Mouse (Mus musculus): ENCODE data around the gene Crip3.

DNA sequence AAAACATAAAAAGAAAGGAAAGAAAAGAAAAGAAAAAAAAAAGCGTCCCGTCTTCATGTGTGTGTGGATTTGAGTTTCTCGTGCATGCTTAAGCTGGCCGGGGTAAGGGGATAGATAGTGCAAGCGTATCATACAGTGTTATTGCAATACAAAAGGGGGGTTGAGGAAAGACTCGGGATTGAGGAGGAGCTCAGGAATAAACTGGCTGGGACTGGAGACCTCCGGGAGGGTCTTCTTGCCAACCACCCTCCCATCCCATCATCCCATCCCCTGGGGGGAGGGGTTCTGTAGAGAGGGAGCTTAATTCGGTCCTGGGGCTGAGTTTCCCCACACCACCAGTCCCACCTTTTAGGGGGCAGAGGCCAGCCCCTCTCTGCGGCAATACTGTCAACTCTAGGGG, 25.8 kb downstream of the Crip3 start:
- no peak for TF ChIP-seq CTCF (IDR thresholded peaks at IDR 0.05; ENCODE audit: low read depth)
- TF ChIP-seq EP300 (optimal IDR thresholded peaks at IDR 0.05) = no peak
